Mouse (Mus musculus): ENCODE measurements around the gene Zfp444.

GRCm38 (mm10) chr7:6185391-6185790 lies 13.4 kb downstream of the Zfp444 start:
- TF ChIP-seq MYOG (IDR thresholded peaks at IDR 0.05; ENCODE audit: control insufficient read depth, extremely low read depth, insufficient read length) (no peak), CTCF (IDR thresholded peaks at IDR 0.05; ENCODE audit: control insufficient read depth, insufficient read depth, insufficient read length) (no peak), USF1 (IDR thresholded peaks at IDR 0.05; ENCODE audit: low read depth) (no peak), CEBPB (IDR thresholded peaks at IDR 0.05; ENCODE audit: low read depth) (no peak), MAX (IDR thresholded peaks at IDR 0.05) (no peak), MYOD1 (IDR thresholded peaks at IDR 0.05; ENCODE audit: control insufficient read depth, insufficient read length, low read depth) (no peak), FOSL1 (IDR thresholded peaks at IDR 0.05; ENCODE audit: insufficient read depth, low read length, poor library complexity, severe bottlenecking) (no peak)
